Mouse (Mus musculus): ENCODE results near the gene Socs2. TPM values are rescaled to one million over a fixed set of nuclear protein-coding genes. Genes with fewer than 3 reads are reported as not detected.

Socs2 gene
- polyA plus RNA-seq, 1 experiment = 83.1 TPM

DNA sequence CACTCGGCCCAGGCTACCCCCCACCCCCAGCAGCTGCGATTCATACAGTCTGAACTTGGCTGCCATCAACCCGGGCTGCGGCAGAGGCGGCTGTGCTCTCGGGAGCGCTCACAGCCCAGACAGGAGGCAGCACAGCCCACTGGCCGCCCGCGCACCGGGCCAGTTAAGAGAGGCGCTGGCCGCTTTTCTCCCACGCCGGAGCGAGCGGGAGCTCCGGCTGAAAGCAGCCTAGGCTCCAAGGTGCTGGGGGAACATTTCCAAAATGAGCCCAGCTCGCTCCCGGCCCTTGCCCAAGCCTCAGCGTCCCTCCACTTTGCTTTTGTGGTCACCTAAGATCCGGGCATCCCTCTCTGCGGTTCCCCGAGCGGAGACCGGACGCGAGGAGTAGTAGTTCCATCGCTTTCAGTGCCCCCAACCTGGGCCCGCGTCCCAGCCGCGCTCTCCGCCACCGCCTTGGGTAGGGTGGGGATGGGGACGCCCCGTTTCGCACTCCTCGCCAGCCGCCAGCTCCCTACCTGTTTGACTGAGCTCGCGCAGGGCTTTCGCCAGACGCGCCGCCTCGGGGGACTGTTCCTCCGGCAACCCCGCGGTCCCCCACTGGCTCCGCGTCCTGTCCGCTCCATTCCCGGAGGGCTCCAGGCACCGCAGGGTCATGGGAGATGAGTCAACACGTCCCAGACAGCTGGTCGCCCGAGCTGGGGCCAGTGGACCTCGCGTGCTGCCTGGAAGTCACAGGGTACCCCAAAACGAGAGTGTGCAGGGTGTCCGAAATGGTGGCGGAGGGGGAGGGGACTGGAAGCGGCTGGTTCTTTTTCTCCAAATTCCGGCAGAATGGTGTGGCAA is 2.4 kb downstream of the Socs2 start:
- H3K4me1 ChIP-seq (ENCODE audit: control insufficient read depth, insufficient read depth, low read length) = peaks cover 6% of the 10 kb centered on the region
- TF ChIP-seq POLR2A (IDR thresholded peaks at IDR 0.05; ENCODE audit: borderline replicate concordance, extremely low read depth, low read depth, low read length) (no peak), CTCF (IDR thresholded peaks at IDR 0.05; ENCODE audit: insufficient read depth, low read length) (no peak)
- peak overlapping the region; percentile 85 for H3K4me3 ChIP-seq (replicated peaks; ENCODE audit: extremely low read depth, low read depth, low read length)
- 2% methylated on average over 65 of the region's 65 CpGs for WGBS
- DNase-seq = no peak

DNA sequence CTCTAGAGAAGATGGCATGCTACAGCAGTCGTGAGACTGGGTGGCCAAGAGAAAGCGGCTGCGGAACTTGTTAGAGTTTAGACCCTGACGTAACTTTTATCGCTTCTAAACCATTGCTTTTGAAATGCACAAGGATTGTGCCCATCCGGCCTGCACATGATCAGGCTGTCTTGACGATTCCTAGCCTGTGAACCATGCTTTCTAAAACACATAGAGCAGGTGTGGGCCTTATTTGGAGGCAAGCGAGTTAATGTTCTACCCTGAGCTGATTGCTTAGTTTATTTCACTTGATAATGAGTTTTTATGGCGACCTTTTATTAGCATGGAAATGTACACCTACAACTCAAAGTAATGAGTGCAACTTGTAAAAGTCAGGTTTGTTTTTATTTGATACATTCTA is 5.8 kb downstream of the Socs2 start:
- 75% methylated on average over 9 of the region's 9 CpGs for WGBS
- no peak for DNase-seq
- Histone ChIP-seq H3K4me1 (ENCODE audit: control insufficient read depth, insufficient read depth, low read length) (peaks cover 3% of the 10 kb centered on the region; the same call in 1 of the 2 replicates), H3K4me3 (replicated peaks; ENCODE audit: extremely low read depth, low read depth, low read length) (peak overlapping the region; percentile 27)
- no peak for TF ChIP-seq POLR2A (IDR thresholded peaks at IDR 0.05; ENCODE audit: borderline replicate concordance, extremely low read depth, low read depth, low read length)
- no peak for TF ChIP-seq CTCF (IDR thresholded peaks at IDR 0.05; ENCODE audit: insufficient read depth, low read length)

DNA sequence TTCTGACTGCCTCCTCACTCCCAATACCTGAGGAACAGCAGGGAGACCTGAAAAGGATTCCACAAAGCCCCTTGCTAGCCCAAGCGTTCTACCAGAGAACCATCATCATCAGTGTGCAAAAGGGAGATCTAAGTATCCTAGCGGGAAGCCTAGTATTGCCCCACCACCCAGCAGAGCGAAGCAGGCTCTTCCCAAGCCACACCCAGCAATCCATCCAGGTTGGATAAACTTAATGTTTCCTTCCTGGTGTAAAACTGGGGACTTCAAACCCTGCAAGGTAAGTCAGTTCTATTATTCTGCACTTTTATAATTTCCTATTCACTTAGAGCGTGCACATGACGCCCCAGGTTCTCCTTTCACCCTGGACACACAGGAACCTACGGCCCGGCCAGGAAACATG is 6.3 kb downstream of the Socs2 start:
- Histone ChIP-seq H3K4me1 (ENCODE audit: control insufficient read depth, insufficient read depth, low read length) (peaks cover 3% of the 10 kb centered on the region; the same call in 1 of the 2 replicates), H3K4me3 (replicated peaks; ENCODE audit: extremely low read depth, low read depth, low read length) (no peak overlapping the region)
- DNase-seq = peak; percentile 23
- WGBS = 70% methylated on average over 7 of the region's 7 CpGs
- TF ChIP-seq POLR2A (IDR thresholded peaks at IDR 0.05; ENCODE audit: borderline replicate concordance, extremely low read depth, low read depth, low read length) = no peak
- no peak for TF ChIP-seq CTCF (IDR thresholded peaks at IDR 0.05; ENCODE audit: insufficient read depth, low read length)

DNA sequence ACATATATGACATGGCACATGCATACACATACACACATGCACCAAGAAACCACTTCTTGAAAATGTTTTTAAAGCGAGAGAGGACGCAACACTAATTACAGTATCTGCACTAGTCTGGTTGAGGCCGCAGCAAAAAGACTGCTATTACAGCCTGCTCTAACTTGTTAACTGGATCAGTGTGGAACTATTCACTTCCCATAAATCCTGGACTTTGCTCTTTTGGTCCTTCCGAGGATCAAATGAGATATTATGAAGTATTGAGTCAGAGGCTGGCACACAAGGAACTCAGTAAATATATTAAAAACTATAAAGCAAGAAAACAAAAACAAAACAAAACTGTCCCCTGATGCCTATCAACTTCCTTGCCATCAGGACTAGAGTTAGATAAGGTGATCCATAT is 6.8 kb downstream of the Socs2 start:
- no peak for DNase-seq
- WGBS = 76% methylated on average over 4 of the region's 4 CpGs
- H3K4me1 ChIP-seq (ENCODE audit: control insufficient read depth, insufficient read depth, low read length) = peaks cover 3% of the 10 kb centered on the region; the same call in 1 of the 2 replicates
- TF ChIP-seq POLR2A (IDR thresholded peaks at IDR 0.05; ENCODE audit: borderline replicate concordance, extremely low read depth, low read depth, low read length) (no peak), CTCF (IDR thresholded peaks at IDR 0.05; ENCODE audit: insufficient read depth, low read length) (no peak)
- no peak overlapping the region for H3K4me3 ChIP-seq (replicated peaks; ENCODE audit: extremely low read depth, low read depth, low read length)

DNA sequence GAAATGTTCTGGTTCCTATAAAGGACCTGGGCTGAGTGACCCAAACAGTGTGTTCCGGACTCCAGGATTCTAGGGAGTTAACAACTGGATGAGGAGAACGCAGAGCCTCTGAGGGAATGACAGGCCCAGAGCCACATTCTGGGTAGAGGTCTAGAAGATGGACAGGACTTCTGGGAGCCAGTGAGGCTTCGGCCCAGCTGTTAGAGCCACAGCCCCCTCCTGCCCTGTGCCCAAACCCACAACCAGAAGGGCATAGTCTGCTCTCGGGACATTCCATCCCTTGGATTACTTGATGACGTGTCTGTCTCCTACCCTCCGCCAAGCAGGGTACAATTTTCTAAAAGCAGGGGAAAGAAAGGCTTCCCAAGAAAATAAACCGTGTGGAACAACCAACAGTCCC is 7.8 kb downstream of the Socs2 start:
- WGBS = 66% methylated on average over 7 of the region's 7 CpGs
- TF ChIP-seq POLR2A (IDR thresholded peaks at IDR 0.05; ENCODE audit: borderline replicate concordance, extremely low read depth, low read depth, low read length) (no peak), CTCF (IDR thresholded peaks at IDR 0.05; ENCODE audit: insufficient read depth, low read length) (no peak)
- Histone ChIP-seq H3K4me1 (ENCODE audit: control insufficient read depth, insufficient read depth, low read length) (peaks cover 3% of the 10 kb centered on the region; the same call in 1 of the 2 replicates), H3K4me3 (replicated peaks; ENCODE audit: extremely low read depth, low read depth, low read length) (no peak overlapping the region)
- DNase-seq = no peak

DNA sequence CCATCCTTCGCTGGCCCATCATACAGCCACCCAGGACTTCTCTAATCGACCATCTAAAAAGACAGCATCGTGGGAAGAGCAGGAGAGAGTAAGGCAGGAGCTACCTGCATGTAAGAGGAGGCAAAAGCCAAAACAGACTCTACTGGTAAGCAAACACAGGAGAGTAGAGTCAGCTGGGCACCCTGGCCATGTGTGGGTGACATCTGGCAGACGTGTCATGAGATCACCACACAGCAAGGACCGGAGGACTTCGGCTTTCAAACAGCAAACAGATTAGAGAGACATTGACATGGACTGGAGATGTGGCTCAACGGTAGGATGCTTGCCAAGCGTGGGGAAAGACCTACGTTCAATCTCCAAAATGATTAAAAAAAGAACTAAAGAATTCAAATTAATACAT is 8.5 kb downstream of the Socs2 start:
- TF ChIP-seq POLR2A (IDR thresholded peaks at IDR 0.05; ENCODE audit: borderline replicate concordance, extremely low read depth, low read depth, low read length) (no peak), CTCF (IDR thresholded peaks at IDR 0.05; ENCODE audit: insufficient read depth, low read length) (no peak)
- no peak for DNase-seq
- 57% methylated on average over 9 of the region's 9 CpGs for WGBS
- Histone ChIP-seq H3K4me1 (ENCODE audit: control insufficient read depth, insufficient read depth, low read length) (peaks cover 3% of the 10 kb centered on the region; the same call in 1 of the 2 replicates), H3K4me3 (replicated peaks; ENCODE audit: extremely low read depth, low read depth, low read length) (no peak overlapping the region)

DNA sequence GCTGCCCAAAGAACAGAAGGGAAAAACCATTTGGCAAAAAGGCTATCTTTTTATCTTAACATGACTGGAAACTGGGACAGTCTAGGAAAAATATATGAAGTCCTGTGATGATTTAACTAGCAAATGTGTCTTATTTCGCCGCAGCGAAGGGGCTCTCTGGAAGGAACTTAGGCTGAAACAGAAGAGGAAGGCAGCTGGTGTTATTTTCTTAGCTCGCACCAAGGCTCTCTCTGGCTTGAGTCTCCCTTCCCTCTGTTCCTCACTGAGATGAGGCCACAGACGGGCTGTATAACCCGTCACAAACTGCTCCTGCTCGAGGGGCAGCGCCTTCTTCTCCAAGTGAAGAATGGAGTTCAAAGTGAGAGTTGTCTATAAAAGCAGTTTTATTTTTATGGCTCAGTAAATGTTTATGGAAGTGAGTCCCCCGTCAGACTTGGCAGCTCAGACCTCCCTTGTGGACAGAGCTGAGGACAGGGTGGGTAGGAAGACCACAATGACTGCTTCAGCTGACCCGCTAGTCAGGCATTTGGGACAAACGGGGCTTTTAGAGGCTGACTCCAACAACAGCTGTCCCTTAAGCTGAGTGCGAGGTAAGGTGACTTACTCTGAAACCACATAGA is 9.3 kb downstream of the Socs2 start:
- WGBS = 59% methylated on average over 12 of the region's 12 CpGs
- no peak for DNase-seq
- Histone ChIP-seq H3K4me1 (ENCODE audit: control insufficient read depth, insufficient read depth, low read length) (peaks cover 3% of the 10 kb centered on the region; the same call in 1 of the 2 replicates), H3K4me3 (replicated peaks; ENCODE audit: extremely low read depth, low read depth, low read length) (no peak overlapping the region)
- TF ChIP-seq POLR2A (IDR thresholded peaks at IDR 0.05; ENCODE audit: borderline replicate concordance, extremely low read depth, low read depth, low read length) = no peak
- TF ChIP-seq CTCF (IDR thresholded peaks at IDR 0.05; ENCODE audit: insufficient read depth, low read length) = no peak

DNA sequence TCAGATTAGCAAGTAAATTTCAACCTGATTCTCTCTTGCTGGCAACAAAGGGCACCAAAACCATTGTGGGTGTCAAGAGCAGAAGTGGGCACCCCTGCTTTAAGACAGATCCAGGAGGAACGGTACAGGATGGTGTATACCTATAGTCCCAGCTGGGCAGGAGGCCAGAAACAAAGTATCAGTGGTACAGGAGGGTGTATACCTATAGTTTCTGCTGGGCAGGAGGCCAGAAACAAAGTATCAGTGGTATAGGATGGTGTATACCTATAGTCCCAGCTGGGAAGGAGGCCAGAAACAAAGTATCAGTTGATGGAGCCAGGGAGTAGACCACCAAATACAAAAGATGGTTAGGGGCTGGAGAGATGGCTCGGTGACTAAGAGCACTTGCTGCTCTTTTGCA is 12.2 kb downstream of the Socs2 start:
- Histone ChIP-seq H3K4me1 (ENCODE audit: control insufficient read depth, insufficient read depth, low read length) (peaks cover 7% of the 10 kb centered on the region), H3K4me3 (replicated peaks; ENCODE audit: extremely low read depth, low read depth, low read length) (no peak overlapping the region)
- 84% methylated on average over 2 of the region's 2 CpGs for WGBS
- no peak for DNase-seq
- TF ChIP-seq CTCF (IDR thresholded peaks at IDR 0.05; ENCODE audit: insufficient read depth, low read length) = no peak
- TF ChIP-seq POLR2A (IDR thresholded peaks at IDR 0.05; ENCODE audit: borderline replicate concordance, extremely low read depth, low read depth, low read length) = no peak

DNA sequence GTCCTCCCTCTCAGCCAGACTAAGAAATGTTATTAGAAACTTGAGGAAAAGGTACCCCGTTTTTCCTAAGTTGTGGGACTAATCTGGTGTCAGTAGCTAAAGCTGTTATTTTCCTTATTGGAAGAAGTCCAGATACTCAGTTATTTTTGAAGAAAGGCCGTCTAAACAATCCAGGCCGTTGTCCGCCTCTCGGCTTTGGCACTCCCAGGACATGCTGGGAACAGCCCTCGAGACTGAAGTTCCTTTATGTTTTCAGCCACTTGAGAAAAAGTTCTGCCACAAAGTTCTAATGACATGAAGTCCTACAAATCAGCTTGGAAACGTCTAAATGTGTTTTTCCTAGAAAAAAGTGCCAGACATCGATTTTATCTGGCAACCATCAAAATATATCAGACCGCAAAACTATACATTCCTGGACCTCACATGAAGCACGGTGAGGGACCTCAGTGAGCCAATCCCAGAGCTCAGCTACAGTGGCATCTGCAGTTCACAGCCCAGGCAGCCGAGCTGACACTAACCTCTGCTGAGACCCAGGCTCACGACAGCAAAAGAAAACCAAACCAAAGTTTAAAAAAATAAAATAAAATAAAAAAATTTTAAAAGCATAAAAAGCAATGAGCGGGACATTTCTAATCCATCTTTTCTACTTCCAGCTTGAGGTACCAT is 17.2 kb downstream of the Socs2 start:
- Histone ChIP-seq H3K4me3 (replicated peaks; ENCODE audit: extremely low read depth, low read depth, low read length) (no peak overlapping the region), H3K4me1 (ENCODE audit: control insufficient read depth, insufficient read depth, low read length) (peaks cover 23% of the 10 kb centered on the region)
- TF ChIP-seq POLR2A (IDR thresholded peaks at IDR 0.05; ENCODE audit: borderline replicate concordance, extremely low read depth, low read depth, low read length) (no peak), CTCF (IDR thresholded peaks at IDR 0.05; ENCODE audit: insufficient read depth, low read length) (no peak)
- WGBS = 30% methylated on average over 13 of the region's 13 CpGs
- DNase-seq = no peak

Data from lung, adult 2 months (tissue).